Mouse (Mus musculus) heart, adult 11 months (tissue): ENCODE data around the gene Olfr1253.

Source experiments
- DNase-seq: peaks from one replicate; pipeline ENCODE4 v3.0.0; 2022

Olfr1253 gene

GRCm38 (mm10) chr2:89756990-89757389 is at the start of gene Olfr1253:
Gene Olfr1253 (minus strand): TSS chr2:89757090.
- DNase-seq, result no peak

- DNase-seq, result no peak
Observed at GRCm38 (mm10) chr2:89799583-89799982, 42.7 kb upstream of the Olfr1253 start.

GRCm38 (mm10) chr2:89793519-89793918 is 36.6 kb upstream of the Olfr1253 start, which contains the start of gene Olfr1254:
Gene Olfr1254 (minus strand): TSS chr2:89793619.
- no peak for DNase-seq

GRCm38 (mm10) chr2:89724912-89725311 is 32.0 kb downstream of the Olfr1253 start, which contains the start of gene Olfr1252:
Gene Olfr1252 (minus strand): TSS chr2:89725012.
- DNase-seq, result no peak
